Mouse (Mus musculus) midbrain, embryonic 12.5 days (tissue): ENCODE results near the gene Tex44. TPM values are rescaled to one million over a fixed set of nuclear protein-coding genes. Genes with fewer than 3 reads are reported as not detected.

Source experiments
- ATAC-seq: fragments of 200-750 bp; cut with Nextera tagmentation; 2 replicates; pipeline ENCODE4 v1.8.0; 2017; ENCODE audit warnings: low read depth, moderate TSS enrichment, moderate library complexity; ENCODE audit not compliant: low FRiP score
- H3K27ac ChIP-seq: fragments of 300-500 bp; sonication (generic); replicated peaks from 2 replicates; pipeline ENCODE4 v1.5.1; 2016; ENCODE audit warnings: mild to moderate bottlenecking
- H3K27me3 ChIP-seq: fragments of 300-500 bp; sonication (generic); 2 replicates; pipeline ENCODE4 v1.6.1; 2016; ENCODE audit warnings: mild to moderate bottlenecking
- H3K36me3 ChIP-seq: fragments of 300-500 bp; sonication (generic); 2 replicates; pipeline ENCODE4 v1.6.1; 2016
- H3K4me1 ChIP-seq: fragments of 300-500 bp; sonication (generic); 2 replicates; pipeline ENCODE4 v1.6.1; 2016
- H3K4me2 ChIP-seq: fragments of 300-500 bp; sonication (generic); replicated peaks from 2 replicates; pipeline ENCODE4 v1.6.1; 2016; ENCODE audit warnings: mild to moderate bottlenecking, moderate library complexity
- H3K4me3 ChIP-seq: fragments of 300-500 bp; sonication (generic); 2 replicates; pipeline ENCODE4 v1.5.1; 2016; ENCODE audit warnings: mild to moderate bottlenecking
- H3K9ac ChIP-seq: fragments of 300-500 bp; sonication (generic); replicated peaks from 2 replicates; pipeline ENCODE4 v1.6.1; 2016; ENCODE audit warnings: mild to moderate bottlenecking, moderate library complexity
- H3K9me3 ChIP-seq: fragments of 300-500 bp; sonication (generic); 2 replicates; pipeline ENCODE4 v1.6.1; 2016; ENCODE audit warnings: mild to moderate bottlenecking
- WGBS: fragments of 180-500 bp; shearing (Covaris S2); methylation state at CpG from one replicate; pipeline ENCODE4 v1.1.7; 2016; 5-methylcytosine and 5-hydroxymethylcytosine counted together
- polyA plus RNA-seq: library from polyadenylated mRNA; unstranded; fragments of >200 nt; fragmentation: Nextera tagmentation; extraction: Ambion mirVana; gene quantifications from 2 replicates; pipeline ENCODE4 v1.2.1, GENCODE M21; 2016

The Tex44 gene
- polyA plus RNA-seq, 1 experiment from 2014 or later = not detected

DNA sequence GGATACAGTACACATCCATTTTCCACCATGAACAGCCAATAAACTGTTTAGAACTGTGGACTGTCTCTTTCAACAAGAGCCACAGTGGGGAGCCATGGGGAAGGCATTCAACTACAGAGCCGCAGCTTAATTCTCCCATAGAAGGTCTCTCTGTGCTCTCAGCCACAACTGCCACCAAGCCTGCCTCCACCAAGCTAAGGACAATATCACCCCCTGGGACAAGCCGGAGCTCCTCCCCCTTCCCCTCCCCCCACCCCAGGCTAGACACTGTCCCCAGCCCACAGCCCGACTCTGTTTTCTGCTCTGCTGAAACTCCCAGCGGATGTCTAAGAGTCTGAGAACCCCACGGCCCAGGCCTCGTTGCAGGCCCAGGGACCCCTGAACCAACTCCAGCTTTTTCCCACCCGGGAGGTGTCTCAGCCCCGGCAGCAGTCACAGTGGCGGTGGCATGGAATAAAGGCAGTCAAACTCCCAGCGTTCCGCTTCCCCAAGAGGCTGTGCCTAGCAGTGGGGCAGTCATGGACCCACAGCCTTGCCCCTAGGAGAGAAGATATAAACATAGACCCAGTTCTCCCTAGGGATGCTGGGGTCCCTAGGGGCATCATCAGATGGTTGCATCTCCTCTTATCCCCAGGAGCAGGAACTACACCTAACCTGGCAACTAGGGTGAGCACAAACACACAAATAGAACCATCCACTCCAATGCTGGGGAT lies 1.1 kb upstream of the Tex44 start:
- WGBS = 11% methylated on average over 11 of the region's 11 CpGs
- Histone ChIP-seq H3K27ac (peak overlapping the region; percentile 84), H3K4me1 (peaks cover 29% of the 10 kb centered on the region), H3K9me3 (no peaks in the 10 kb centered on the region), H3K9ac (no peak overlapping the region; the same call in 1 of the 2 replicates), H3K4me3 (no peak overlapping the region), H3K27me3 (no peaks in the 10 kb centered on the region), H3K4me2 (peak overlapping the region; percentile 27), H3K36me3 (no peaks in the 10 kb centered on the region)
- ATAC-seq = peak; percentile 85

DNA sequence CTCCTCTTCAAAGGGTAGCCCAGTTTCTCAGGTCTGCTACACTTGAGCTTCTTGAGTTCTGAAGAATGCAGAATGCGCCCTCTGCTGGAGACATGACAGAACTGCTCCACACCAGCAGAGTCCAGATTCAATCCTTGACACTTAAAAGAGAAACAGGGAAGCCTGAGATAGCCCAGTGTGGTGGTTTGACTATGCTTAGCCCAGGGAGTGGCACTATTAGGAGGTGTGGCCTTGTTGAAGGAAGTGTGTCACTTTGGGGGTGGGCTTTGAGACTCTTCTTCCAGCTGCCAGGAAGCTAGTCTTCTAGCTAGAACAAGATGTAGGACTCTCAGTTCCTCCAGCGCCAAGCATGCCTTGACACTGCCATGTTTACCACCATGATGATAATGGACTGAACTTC lies 3.9 kb downstream of the Tex44 start:
- Histone ChIP-seq H3K9me3 (no peaks in the 10 kb centered on the region), H3K4me2 (no peak overlapping the region), H3K4me1 (peaks cover 23% of the 10 kb centered on the region), H3K4me3 (no peak overlapping the region), H3K27ac (no peak overlapping the region), H3K36me3 (no peaks in the 10 kb centered on the region), H3K9ac (no peak overlapping the region), H3K27me3 (no peaks in the 10 kb centered on the region)
- 44% methylated on average over 2 of the region's 2 CpGs for whole genome bisulfite sequencing
- ATAC-seq = no peak

DNA sequence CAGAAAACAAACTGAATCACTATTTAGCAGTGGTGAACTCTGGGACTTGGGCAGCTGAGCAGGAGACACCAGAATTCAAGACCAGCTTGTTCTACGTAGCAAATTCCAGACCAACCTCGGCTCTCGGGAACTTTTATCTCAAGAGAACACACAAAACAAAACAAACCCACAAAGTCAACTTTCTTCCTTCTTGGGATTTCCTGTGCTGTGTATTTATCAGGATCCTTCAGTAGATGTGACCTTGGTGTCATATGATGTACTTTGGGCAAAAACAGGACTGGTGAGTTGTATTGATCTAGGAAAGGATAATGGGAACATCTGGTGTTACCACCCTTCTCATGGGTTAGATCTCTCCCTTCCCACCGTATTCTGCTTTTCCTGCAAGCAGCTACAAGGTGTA lies 6.6 kb downstream of the Tex44 start:
- Histone ChIP-seq H3K9ac (no peak overlapping the region), H3K9me3 (no peaks in the 10 kb centered on the region), H3K36me3 (no peaks in the 10 kb centered on the region), H3K4me3 (no peak overlapping the region), H3K27me3 (no peaks in the 10 kb centered on the region), H3K4me1 (peaks cover 40% of the 10 kb centered on the region), H3K27ac (peak overlapping the region; percentile 100; the same call in 1 of the 2 replicates), H3K4me2 (no peak overlapping the region)
- 82% methylated on average over 4 of the region's 4 CpGs for whole genome bisulfite sequencing
- ATAC-seq = no peak

DNA sequence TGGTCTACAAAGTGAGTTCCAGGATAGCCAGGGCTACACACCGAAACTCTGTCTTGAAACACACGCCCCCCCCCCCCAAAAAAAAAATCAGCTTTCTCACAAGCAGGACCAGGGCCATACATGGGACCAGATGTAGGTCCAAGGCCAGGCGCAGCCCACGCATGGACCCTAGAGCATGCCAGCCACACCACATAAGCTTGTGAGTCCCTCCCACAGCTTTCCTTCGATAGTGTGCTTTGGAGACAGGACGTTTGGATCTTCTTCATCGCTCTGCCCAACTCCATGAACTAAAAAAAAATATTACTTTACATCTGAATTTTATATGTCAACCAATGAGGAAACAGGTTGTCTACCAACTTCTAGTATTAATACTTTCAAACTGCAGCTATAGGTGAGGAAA lies 7.2 kb downstream of the Tex44 start:
- H3K4me1 ChIP-seq = peaks cover 43% of the 10 kb centered on the region

DNA sequence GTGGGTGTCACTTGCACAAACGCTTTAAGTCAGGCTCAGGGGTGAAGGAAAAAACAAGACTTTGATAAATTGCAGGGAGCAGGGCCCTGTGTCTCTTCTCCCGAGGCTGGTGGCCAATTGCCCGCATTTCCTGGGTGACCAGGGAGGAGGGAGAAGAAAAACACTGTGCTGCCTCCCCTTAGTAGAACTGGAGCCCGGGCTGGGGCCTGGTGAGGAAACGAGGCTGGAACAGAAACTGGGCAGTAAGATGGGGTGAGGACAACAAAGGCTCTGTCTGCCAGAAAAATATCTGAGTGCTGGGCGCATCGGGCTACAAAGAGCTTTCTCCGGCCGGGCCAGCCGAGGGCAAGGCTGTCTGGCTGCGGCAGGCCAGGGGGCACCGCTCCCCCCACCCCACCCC lies 7.9 kb downstream of the Tex44 start:
- Histone ChIP-seq H3K9ac (peak overlapping the region; percentile 63), H3K9me3 (no peaks in the 10 kb centered on the region), H3K4me1 (peaks cover 48% of the 10 kb centered on the region), H3K4me2 (peak overlapping the region; percentile 69), H3K36me3 (no peaks in the 10 kb centered on the region), H3K27me3 (no peaks in the 10 kb centered on the region), H3K4me3 (peak overlapping the region; percentile 39), H3K27ac (peak overlapping the region; percentile 100)
- 3% methylated on average over 10 of the region's 12 CpGs for WGBS
- no peak; the same call in 1 of the 2 replicates for ATAC-seq

More for the DNA sequence above, 7.2 kb downstream of the Tex44 start:
- no peaks in the 10 kb centered on the region for H3K27me3 ChIP-seq
- no peak overlapping the region for H3K4me3 ChIP-seq
- no peaks in the 10 kb centered on the region for H3K36me3 ChIP-seq
- no peak for ATAC-seq
- H3K9ac ChIP-seq = no peak overlapping the region
- H3K4me2 ChIP-seq = no peak overlapping the region; the same call in 1 of the 2 replicates
- WGBS = 79% methylated on average over 7 of the region's 7 CpGs
- no peaks in the 10 kb centered on the region for H3K9me3 ChIP-seq
- peak overlapping the region; percentile 100 for H3K27ac ChIP-seq

DNA sequence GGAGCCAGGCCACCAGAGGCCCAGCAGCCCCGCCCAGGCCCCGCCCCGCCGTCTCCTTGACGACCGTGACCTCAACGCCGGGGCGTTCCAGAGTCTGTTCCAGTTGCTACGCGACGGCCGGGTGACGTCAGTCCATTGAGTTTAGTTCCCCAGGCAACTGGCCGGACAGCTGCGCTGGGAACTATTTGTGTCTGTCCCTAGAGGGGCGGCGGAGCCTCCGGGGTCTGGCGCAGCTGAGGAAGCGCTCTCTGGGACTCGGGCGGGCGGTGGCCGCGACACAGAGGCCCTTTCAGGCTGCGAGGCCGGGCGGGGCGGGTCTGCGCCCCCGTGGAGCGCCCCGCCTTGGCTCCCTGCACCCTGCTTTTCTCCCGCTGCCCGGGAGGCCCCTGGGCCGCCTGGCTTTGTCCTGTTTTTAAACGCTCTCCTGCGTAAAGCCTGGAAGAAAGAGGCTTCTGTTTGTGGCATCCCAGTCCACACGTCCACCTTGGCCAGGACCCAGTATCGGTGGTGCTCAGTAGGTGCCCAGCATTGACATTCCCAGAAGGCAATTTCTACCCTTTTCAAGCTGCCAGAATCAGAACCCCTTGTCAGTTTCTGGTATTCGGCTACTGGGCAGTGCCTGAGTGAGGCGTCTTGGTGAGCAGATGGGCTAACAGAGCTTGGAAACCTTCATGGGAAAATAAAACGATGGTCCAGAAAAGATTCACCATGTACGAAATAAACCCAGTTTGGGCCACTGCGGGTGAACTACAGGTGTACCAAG lies 8.5 kb downstream of the Tex44 start:
- 3% methylated on average over 46 of the region's 46 CpGs for whole genome bisulfite sequencing
- H3K27ac ChIP-seq = peak overlapping the region; percentile 100
- no peaks in the 10 kb centered on the region for H3K36me3 ChIP-seq
- peaks cover 48% of the 10 kb centered on the region for H3K4me1 ChIP-seq
- H3K27me3 ChIP-seq = no peaks in the 10 kb centered on the region
- ATAC-seq = peak; percentile 94
- H3K9ac ChIP-seq = peak overlapping the region; percentile 63
- peak overlapping the region; percentile 69 for H3K4me2 ChIP-seq
- peak overlapping the region; percentile 39 for H3K4me3 ChIP-seq
- no peaks in the 10 kb centered on the region for H3K9me3 ChIP-seq

DNA sequence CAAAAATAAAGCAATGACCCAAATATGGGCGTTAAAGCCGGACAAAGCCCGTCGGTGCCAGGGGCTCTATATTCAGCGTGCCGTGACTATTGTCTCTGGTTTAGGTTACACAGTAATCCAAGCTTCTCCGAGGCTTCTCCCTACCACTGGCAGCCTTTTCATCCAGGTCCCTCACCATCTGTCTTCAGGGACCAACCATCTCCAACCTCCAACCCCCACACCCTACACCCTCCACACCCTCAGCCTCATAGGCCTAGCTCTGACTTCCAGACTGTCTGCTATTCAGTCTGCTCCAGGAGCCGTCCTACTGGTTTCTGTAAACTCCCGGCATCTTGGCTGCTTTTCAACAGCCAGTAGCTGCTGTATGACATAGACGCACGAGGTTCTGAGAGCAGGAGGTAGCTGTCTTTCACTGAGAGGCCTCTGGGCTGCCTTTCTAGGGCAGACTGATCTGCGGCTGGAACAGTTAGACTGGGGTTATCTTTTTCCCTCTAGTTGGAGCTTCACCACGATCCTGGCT lies 9.2 kb downstream of the Tex44 start:
- Histone ChIP-seq H3K9ac (peak overlapping the region; percentile 63), H3K4me2 (peak overlapping the region; percentile 69), H3K27ac (peak overlapping the region; percentile 100), H3K4me1 (peaks cover 55% of the 10 kb centered on the region), H3K4me3 (0 out of 2 replicates have a peak overlapping the region, but pooled peaks have one; percentile 39), H3K36me3 (no peaks in the 10 kb centered on the region), H3K9me3 (no peaks in the 10 kb centered on the region), H3K27me3 (no peaks in the 10 kb centered on the region)
- WGBS = 13% methylated on average over 13 of the region's 13 CpGs
- peak; percentile 14; the same call in 1 of the 2 replicates for ATAC-seq

DNA sequence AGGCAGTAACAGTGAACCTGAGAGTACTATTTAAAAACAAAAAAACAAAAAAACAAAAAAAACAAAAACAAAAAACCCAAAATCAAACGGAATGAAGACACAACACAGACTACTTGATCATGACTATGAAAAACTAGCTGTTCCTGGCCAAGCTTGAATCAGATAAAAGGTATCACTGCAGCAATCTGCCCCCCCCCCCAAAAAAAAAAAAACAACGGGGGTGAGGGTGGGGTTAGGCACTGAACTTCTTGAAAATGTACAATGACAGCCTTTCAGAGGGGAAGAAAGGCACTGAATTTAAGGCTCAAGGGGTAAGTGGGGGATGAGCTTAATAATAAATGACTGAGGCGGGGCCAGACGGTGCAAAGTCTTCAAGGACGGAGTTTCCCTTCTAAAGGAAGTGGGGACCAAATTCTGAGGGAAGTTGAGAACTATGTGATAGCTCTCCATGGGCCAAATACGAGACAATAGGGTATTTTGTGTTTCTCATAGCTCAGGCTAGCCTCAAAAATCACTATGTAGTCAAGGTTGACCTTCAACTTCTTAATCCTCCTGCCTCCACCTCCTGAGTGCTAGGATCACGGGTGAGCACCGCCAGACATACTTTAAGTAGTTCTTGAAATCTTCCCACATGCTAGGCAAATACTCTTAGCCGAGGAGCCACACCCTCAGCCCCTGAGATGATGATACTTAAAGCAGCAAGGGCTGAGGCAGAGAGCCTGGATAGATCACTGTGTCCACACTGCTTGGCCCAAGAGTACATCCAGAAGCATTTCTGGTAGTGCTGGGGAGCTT lies 11.3 kb downstream of the Tex44 start:
- no peak for ATAC-seq
- 66% methylated on average over 9 of the region's 9 CpGs for WGBS
- no peaks in the 10 kb centered on the region for H3K27me3 ChIP-seq
- no peaks in the 10 kb centered on the region for H3K9me3 ChIP-seq
- H3K4me1 ChIP-seq = peaks cover 64% of the 10 kb centered on the region
- no peaks in the 10 kb centered on the region for H3K36me3 ChIP-seq
- no peak overlapping the region for H3K4me2 ChIP-seq
- H3K27ac ChIP-seq = no peak overlapping the region
- H3K9ac ChIP-seq = no peak overlapping the region
- H3K4me3 ChIP-seq = no peak overlapping the region

DNA sequence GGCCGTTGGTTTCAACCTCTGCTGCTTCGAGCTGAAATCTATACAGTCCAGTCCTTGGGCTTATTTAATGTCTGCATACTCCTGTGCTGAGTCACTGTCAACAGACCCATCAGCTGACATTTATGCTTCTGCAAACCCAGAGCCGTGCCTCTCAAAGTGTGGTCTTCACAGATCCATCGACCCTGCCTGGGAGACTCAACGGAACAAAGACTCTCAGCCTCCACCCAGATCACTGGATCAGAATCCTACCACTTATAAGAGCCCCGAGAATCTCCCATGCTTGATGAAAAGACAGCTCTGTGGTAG lies 11.8 kb downstream of the Tex44 start:
- Histone ChIP-seq H3K27ac (no peak overlapping the region), H3K9ac (no peak overlapping the region), H3K36me3 (no peaks in the 10 kb centered on the region), H3K4me2 (no peak overlapping the region), H3K4me1 (peaks cover 68% of the 10 kb centered on the region), H3K9me3 (no peaks in the 10 kb centered on the region), H3K27me3 (no peaks in the 10 kb centered on the region), H3K4me3 (no peak overlapping the region)
- WGBS = 67% methylated on average over 6 of the region's 6 CpGs
- ATAC-seq = no peak

DNA sequence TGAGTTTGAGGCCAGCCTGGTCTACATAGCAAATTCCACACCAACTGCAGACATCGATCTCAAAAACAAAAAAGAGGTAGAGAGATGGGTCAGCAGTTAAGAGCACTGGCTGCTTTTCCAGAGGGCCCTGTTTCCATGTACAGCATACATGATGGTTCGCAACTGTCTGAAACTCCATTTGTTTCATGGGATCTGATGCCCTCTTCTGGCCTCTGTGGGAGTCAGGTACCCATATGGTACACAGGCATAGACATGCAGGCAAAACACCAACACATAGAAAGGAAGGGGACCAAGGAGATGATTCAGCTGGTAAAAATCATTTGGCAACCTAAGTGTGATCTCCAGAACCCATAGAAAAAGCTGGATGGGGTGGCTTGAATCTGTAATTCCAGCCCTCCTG lies 12.4 kb downstream of the Tex44 start:
- Histone ChIP-seq H3K27me3 (no peaks in the 10 kb centered on the region), H3K9ac (no peak overlapping the region), H3K4me3 (no peak overlapping the region), H3K36me3 (no peaks in the 10 kb centered on the region), H3K9me3 (no peaks in the 10 kb centered on the region), H3K27ac (no peak overlapping the region), H3K4me1 (peaks cover 73% of the 10 kb centered on the region), H3K4me2 (no peak overlapping the region)
- no peak for ATAC-seq
- WGBS = 81% methylated on average over 2 of the region's 2 CpGs

DNA sequence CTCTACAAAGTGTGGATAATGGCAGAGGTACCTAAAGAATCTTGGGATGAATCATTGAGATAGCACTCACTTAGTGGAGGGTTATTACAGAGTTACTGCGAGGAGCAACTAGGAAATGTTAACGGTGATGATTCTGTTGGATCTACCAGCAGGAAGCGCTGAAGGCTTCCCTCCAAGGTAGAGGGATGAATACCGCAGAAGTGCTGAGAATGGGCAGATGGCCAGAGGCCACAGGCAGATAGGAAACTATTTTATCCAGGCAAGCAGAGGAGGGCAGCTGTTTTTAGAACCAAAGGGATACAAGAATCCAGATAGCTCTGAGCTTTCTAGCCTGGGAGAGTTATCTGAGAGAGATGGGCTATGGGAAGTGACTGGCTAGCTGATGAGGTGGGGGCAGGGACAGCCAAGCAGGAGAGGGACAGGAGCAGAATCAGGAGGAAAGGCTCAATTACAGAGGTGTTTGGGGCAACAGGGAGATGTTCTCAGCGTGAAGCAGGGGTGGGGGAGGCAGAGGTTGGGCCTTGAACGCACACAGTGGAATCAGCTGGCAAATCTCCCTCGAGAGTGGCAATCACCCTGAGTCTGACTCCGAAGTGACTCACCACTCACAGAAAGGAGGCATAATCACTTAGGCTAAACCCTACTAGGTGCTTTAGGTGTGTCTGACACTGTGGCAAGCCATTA lies 13.5 kb downstream of the Tex44 start:
- H3K4me1 ChIP-seq = peaks cover 71% of the 10 kb centered on the region
- H3K27me3 ChIP-seq = no peaks in the 10 kb centered on the region
- 35% methylated on average over 8 of the region's 8 CpGs for WGBS
- no peak overlapping the region; the same call in 1 of the 2 replicates for H3K9ac ChIP-seq
- no peak overlapping the region for H3K4me2 ChIP-seq
- H3K4me3 ChIP-seq = no peak overlapping the region
- no peaks in the 10 kb centered on the region for H3K9me3 ChIP-seq
- H3K36me3 ChIP-seq = no peaks in the 10 kb centered on the region
- ATAC-seq = no peak
- no peak overlapping the region; the same call in 1 of the 2 replicates for H3K27ac ChIP-seq
